Mouse (Mus musculus) cerebellum, postnatal 36 days (tissue): ENCODE data around the gene Cyb5d1.

Experiments
- DNase-seq, 2 experiments: peaks; one replicate each; pipeline ENCODE4 v3.0.0; 2021 to 2022; ENCODE audit warnings: mixed read lengths in 2 of 2

Gene Cyb5d1

GRCm38 (mm10) chr11:69395235-69395633, at the start of gene Cyb5d1, which contains the start of gene Naa38:
Gene Cyb5d1, minus strand, starts transcription at chr11:69395631.
Gene Naa38, plus strand, starts transcription at chr11:69395487.
- DNase-seq: peak; percentile 92 to 95

- no peak for DNase-seq
Observed at GRCm38 (mm10) chr11:69443328-69443727, 47.9 kb upstream of the Cyb5d1 start.

- DNase-seq: no peak
Observed at GRCm38 (mm10) chr11:69437291-69437690, 41.9 kb upstream of the Cyb5d1 start.

- no peak for DNase-seq
Observed at GRCm38 (mm10) chr11:69433189-69433588, 37.8 kb upstream of the Cyb5d1 start.

- DNase-seq: no peak
Observed at GRCm38 (mm10) chr11:69432640-69432982, 37.2 kb upstream of the Cyb5d1 start.

GRCm38 (mm10) chr11:69431829-69432639, 36.6 kb upstream of the Cyb5d1 start:
- DNase-seq: peak; percentile 81 to 82

GRCm38 (mm10) chr11:69430631-69431030, 35.2 kb upstream of the Cyb5d1 start:
- DNase-seq: no peak

GRCm38 (mm10) chr11:69429313-69429712, 33.9 kb upstream of the Cyb5d1 start:
- no peak for DNase-seq

GRCm38 (mm10) chr11:69428751-69429150, 33.3 kb upstream of the Cyb5d1 start:
- DNase-seq: no peak

- no peak for DNase-seq
Observed at GRCm38 (mm10) chr11:69426246-69426645, 30.8 kb upstream of the Cyb5d1 start.

- no peak for DNase-seq
Observed at GRCm38 (mm10) chr11:69423885-69424284, 28.5 kb upstream of the Cyb5d1 start.

GRCm38 (mm10) chr11:69422842-69423241, 27.4 kb upstream of the Cyb5d1 start:
- DNase-seq: no peak

GRCm38 (mm10) chr11:69421131-69421977, 25.9 kb upstream of the Cyb5d1 start:
- DNase-seq: no peak

GRCm38 (mm10) chr11:69420554-69421000, 25.1 kb upstream of the Cyb5d1 start:
- no peak for DNase-seq

- peak in 1 of 2 experiments; percentile 28 for DNase-seq
Observed at GRCm38 (mm10) chr11:69419813-69420553, 24.6 kb upstream of the Cyb5d1 start.

GRCm38 (mm10) chr11:69419443-69419812, 24.0 kb upstream of the Cyb5d1 start:
- DNase-seq: peak; percentile 36 to 42

GRCm38 (mm10) chr11:69418481-69419442, 23.3 kb upstream of the Cyb5d1 start:
- peak; percentile 92 to 94 for DNase-seq

- peak; percentile 98 for DNase-seq
Observed at GRCm38 (mm10) chr11:69417449-69418384, 22.3 kb upstream of the Cyb5d1 start.

- no peak for DNase-seq
Observed at GRCm38 (mm10) chr11:69416921-69417448, 21.6 kb upstream of the Cyb5d1 start.

GRCm38 (mm10) chr11:69416509-69416908, 21.1 kb upstream of the Cyb5d1 start:
- DNase-seq: no peak
